Mouse (Mus musculus): ENCODE measurements around the gene Klhl7.

The Klhl7 gene

GRCm38 (mm10) chr5:24100106-24100809 lies at the start of gene Klhl7:
TSS of gene Klhl7 (plus strand) at chr5:24100605.
- DNase-seq (ENCODE audit: low spot score) = peak; percentile 77

DNA sequence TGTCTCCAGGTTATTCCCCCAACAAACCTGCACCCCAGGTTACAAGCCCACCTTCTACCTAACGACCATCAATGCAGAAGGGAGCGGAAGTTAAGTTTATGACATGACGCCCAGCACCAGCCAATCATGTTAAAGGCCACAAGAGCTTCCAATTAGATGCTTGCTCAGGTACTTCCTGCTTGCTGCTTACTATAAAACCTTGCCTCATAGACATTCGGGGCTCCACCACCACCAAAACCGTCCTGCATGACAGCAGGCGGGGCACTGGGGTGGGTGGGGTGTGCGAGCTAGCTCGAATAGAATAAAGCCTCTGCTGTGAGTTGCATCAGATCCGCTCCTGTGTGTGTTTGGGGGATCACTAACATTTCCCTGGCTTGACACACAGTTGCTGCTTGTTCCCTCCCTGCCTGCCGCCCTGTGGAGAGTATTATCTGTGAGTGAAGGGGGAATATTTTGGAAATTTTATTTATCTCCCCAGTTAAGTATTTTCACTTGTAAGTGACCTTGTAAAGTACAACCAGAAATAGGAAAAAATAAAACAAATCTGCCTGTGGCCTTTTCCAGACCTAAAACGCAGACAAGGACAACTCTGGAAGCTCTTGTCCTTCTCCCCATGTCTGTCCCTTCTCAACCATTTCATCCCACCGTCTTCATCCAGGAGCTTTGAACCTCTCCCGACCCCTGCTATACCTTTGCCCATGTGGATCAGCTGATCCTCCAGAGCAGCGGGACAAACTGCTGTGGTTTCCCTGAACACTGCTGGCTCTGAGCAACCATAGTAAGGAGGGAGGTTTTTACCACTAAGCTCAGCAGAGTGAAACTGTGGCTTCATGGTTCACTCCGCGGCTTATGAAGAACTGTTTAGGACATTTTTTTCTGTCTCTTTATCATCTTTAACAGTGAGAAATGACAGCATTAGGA lies 48.4 kb upstream of the Klhl7 start:
- no peak for DNase-seq (ENCODE audit: low spot score)

DNA sequence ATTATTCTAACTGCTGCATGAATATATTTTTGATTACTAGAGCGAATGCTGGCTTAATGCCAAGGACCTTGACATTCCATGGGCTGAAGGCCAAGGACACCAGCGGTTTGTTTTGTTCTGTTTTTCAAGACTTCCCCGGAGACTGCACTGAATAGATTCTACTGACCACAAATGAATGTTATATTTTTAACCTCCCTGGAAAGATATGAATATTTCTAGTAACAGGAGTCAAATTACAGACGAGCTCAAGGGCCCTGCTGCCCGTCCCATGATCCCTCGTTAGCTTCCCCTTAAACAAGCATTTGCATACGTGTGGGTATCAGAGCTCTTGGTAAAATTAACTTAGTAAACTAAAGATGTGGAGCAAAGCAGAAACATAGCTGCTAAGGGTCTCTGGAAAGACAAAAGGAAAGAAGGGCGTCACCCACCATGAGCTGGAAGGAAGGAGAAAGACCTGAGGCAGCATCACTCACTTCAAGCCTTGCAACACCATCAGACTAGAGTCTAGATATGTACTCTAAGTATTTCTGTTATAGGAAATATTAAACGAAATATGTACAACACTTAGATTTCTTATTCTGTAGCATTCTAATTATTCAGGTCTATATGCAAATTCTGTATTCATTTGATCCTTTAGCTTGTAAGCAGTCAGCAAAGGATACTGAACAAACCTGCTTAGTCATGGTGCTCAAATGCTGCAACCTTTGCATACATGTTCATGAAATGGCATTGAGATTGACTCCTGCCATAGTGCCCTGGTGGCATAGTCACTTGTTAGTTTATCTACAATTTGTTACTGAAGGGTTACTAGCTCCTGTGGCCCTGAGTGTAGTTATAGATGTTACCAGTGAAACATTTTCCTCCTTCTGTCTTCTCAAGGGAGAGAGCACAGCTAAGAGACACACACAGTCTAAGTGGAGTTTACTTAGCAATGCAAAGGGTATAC lies 46.9 kb upstream of the Klhl7 start:
- no peak for DNase-seq (ENCODE audit: low spot score)

- no peak for DNase-seq (ENCODE audit: low spot score)
Observed at GRCm38 (mm10) chr5:24054382-24054781, 46.0 kb upstream of the Klhl7 start.

- DNase-seq (ENCODE audit: low spot score) = no peak
Observed at GRCm38 (mm10) chr5:24056865-24057264, 43.5 kb upstream of the Klhl7 start.

DNA sequence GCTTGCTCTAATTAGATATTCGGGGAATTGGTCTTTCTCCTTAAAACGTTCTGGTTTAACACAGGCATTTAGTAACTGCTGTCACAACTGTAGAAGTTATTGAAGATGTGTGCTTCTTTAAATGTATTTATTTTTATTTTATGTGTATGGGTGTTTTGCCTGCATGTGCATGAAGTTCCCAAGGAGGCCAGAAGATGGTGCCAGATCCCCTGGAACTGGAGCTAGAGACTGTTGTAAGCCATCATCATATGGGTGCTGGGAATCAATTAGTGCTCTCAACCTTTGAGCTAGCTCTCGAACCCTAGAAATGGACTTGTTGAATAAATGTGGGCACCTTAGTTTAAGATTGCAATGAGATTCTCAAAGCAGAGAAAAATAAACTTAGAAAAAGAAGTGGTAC lies 42.8 kb upstream of the Klhl7 start:
- no peak for DNase-seq (ENCODE audit: low spot score)

DNA sequence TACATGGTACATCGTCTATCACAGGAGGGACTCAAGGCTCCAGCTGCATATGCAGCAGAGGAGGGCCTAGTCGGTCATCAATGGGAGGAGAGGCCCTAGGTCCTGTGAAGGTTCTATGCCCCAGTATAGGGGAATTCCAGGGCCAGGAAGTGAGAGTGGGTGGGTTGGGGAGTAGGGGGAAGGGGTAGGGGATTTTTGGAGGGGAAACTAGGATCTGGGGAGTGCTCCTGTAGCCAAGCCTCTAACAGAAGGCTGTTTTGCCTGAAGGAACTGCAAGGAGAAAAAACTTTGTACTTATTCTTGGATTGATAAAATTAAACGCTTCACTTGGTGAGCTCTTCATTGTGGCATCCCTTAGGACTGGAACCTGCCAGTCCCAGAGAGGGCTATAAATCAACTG lies 39.5 kb upstream of the Klhl7 start:
- DNase-seq (ENCODE audit: low spot score) = no peak

- no peak for DNase-seq (ENCODE audit: low spot score)
Observed at GRCm38 (mm10) chr5:24063034-24063433, 37.4 kb upstream of the Klhl7 start.

GRCm38 (mm10) chr5:24063545-24063944 lies 36.9 kb upstream of the Klhl7 start:
- no peak for DNase-seq (ENCODE audit: low spot score)

DNA sequence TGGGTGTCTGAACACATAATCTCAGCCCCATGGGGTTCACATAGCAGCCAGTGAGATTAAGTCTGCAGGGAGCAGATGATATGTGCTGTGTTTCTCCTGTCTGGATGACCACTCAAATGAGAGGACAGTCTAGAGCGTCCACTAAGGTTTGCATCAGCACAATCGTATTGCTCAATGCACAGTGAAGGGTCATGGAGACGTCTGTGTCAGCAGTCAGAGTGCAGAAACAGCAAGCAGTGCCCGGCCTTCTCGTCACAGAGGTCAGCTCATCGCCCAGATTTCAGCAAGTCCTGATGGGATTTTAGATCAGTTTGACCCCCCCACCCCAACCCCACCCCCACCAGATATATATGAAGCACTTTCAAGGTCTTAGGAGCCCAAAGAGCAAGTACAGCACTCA lies 31.4 kb upstream of the Klhl7 start:
- no peak for DNase-seq (ENCODE audit: low spot score)

DNA sequence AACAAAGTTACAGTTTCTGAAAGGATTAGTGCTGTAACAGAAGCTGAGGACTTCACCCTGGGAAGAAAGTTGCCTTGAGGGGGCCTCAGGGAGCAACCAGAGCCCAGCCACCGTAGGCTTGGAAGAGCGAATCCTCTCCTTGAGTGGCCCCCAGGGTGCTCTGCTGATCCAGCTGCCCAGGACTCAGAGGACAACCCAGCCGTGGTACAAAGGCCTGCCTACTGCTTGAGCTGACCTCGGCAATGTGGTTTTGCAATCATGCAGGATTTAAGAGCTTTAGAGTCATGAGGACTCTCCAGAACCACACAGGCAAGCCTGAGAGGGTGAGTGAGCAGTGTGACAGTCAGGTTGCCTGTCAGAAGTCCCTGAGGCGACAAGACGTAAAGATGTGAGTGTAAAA lies 28.4 kb upstream of the Klhl7 start:
- DNase-seq (ENCODE audit: low spot score) = no peak

DNA sequence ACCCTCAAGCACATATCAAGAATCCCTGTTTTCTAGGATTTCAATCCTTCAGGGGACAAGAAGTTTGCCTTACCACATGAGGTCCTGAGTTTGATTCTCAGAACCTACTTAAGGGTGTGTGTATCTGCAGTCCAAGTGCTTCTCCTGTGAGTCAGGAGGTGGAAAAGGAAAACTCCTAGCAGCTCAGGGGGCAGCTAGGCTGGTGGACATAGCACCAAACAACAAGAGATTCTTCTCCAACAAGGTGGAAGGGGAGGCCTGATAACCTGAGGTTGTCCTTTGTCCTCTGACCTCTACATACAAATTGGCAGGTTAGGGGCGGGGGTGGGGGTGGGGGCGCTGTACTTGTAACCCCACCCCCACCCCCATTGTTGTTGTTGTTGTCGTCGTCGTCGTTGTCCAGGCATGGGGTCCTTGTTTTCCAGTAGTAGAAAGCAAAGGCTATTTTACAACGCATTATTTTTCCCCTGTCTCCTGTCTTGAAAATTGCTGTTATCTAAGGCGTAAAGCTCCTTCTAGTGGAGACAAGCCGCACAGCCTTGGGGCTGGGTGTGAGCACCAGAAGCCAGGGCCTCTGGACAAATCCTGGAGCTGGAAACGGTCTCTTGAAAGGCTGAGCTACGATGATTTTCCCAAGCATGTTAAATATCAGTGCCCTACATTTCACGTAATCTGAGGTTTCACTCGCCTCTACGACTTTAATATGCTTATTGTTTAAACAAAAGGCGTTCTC lies 23.3 kb upstream of the Klhl7 start:
- peak; percentile 58 for DNase-seq (ENCODE audit: low spot score)

GRCm38 (mm10) chr5:24077739-24078306 lies 22.6 kb upstream of the Klhl7 start:
- no peak for DNase-seq (ENCODE audit: low spot score)

DNA sequence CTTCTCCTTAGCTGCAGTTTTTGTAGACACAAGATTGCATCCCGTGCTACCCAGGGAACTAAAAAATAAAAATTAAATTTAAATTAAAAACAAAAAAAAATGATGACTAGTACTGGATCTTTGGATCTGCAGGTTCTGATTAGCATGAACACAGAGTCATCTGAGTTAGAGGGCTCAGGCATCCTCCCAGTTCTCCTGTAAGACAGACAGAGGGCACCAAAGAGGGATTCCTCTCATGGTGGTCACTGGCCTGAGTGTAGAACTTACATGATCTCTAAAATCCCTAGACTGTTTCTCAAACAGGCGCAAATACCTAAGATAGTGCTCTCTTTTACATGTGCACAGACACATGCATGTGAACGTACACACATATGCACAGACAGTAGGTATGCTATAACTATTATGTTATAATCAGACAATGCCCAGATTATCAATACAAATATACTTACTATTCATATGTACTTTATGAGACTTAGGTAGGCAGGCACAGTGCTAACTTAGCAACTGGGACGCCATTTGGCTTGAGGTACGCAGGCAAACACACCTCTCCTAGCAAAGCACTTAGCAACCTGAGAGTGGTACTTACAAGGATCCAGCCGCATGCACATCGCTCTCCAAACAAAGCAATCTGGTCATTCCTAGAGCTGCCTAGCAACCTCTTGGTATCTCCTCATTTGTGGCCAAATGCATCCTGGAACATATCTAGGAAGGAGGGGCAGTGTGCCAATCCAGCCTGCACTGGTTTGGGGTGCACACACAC lies 21.8 kb upstream of the Klhl7 start:
- DNase-seq (ENCODE audit: low spot score) = no peak

GRCm38 (mm10) chr5:24080826-24081225 lies 19.6 kb upstream of the Klhl7 start:
- no peak for DNase-seq (ENCODE audit: low spot score)

DNA sequence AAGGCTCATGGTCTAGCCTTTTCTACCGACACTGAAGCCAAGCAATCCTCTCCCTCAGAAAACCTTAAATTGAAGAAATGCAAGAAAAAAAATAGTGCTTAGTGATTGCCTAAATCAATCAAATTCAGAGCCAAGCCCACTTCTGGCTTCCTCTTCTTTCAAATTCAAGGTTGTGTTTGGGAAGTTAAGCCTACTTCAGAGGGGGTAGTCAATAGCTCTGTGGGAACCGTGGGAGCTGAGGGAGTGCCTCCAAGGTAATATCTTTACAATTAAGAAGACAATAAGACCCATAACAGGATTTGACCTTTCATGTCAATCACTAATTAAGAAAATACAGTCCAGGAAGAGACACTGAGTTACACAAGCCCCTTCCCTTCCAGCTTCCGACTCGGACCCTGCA lies 15.6 kb upstream of the Klhl7 start:
- DNase-seq (ENCODE audit: low spot score) = no peak

DNA sequence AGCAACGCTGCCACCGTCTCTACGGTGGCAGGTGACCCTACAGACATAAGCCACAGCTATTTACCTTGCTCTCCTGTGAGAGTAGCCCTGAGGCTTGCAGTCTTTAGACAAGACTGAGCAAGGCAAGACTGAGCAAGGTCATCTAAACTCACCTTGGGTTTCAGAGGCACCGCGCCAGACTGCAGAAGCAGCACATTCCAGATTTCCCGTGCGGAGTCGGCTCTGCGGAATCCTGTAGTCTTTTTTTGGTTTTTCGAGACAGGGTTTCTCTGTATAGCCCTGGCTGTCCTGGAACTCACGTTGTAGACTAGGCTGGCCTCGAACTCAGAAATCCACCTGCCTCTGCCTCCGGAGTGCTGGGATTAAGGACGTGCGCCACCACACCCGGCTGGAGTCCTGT lies 14.2 kb upstream of the Klhl7 start:
- DNase-seq (ENCODE audit: low spot score) = no peak

DNA sequence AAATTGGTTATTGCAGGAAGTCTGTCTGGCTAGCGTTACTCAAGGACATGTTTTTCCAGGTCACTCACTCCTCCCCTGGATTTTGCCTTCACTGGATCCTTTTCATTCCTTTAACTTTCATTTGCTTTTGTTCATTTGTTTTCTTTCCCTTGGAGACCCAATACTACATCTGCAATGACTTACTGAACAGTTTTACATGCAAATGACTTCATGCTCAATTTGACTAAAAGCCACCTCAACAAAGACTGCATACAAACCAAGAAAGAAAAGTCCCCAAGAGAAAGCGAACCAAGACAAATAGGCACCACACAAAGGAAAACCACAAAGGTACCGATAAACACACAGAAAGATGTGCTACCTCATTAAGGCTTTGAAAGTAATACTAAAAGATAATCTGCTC lies 13.5 kb upstream of the Klhl7 start:
- DNase-seq (ENCODE audit: low spot score) = no peak

GRCm38 (mm10) chr5:24088451-24088850 lies 12.0 kb upstream of the Klhl7 start:
- no peak for DNase-seq (ENCODE audit: low spot score)

DNA sequence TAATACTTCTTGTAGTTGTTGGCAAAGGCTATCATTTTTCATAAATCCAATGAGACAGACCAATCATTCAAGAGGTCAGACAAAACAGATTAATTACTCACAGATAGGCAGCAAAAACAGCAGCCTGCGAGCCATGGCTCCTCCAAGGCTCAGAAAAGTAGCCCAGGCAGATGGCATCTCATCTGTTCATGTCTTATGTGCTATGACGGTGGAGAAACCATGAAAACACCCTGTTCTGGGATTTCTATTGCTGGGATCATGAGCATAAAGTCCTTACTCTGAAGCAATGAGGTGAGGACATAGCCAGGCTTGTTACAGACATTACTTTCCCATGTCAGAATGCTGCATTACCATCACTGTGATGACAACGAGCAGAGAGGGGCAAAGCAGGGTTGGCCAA lies 7.9 kb upstream of the Klhl7 start:
- no peak for DNase-seq (ENCODE audit: low spot score)

Measured in ovary, postnatal 14 days (tissue).